Mouse (Mus musculus) liver, postnatal 0 days (tissue): Measurements from ENCODE around the gene Fosl1.

Source experiments
- CTCF ChIP-seq: sonication (generic); IDR thresholded peaks from 2 replicates; pipeline ENCODE4 v1.5.1; 2016; ENCODE audit warnings: antibody characterized with exemption, low read depth
- EP300 ChIP-seq: IDR thresholded peaks from 2 replicates; pipeline ENCODE4 v1.6.1; 2016; ENCODE audit warnings: antibody characterized with exemption, low read depth, mild to moderate bottlenecking

- TF ChIP-seq CTCF = no peak
- no peak for TF ChIP-seq EP300
Observed at GRCm38 (mm10) chr19:5485371-5485770, 38.0 kb downstream of the Fosl1 start.
